Mouse (Mus musculus): ENCODE measurements at regions not wholly inside any gene's neighbourhood (a gene's known extent, or its start where the extent isn't known, plus 50 kb on each side); places are given as distances from the start of the nearest gene placed in this dataset.

- DNase-seq (ENCODE audit: low spot score), result no peak
Observed at GRCm38 (mm10) chr7:116857141-116857540, 353.0 kb downstream of the Nucb2 start.

- no peak for DNase-seq (ENCODE audit: low spot score)
Observed at GRCm38 (mm10) chr7:116857744-116858143, 353.6 kb downstream of the Nucb2 start.

- DNase-seq (ENCODE audit: low spot score), result no peak
Observed at GRCm38 (mm10) chr7:116882268-116882964, 378.2 kb downstream of the Nucb2 start.

- DNase-seq (ENCODE audit: low spot score), result no peak
Observed at GRCm38 (mm10) chr7:116893846-116894245, 389.7 kb downstream of the Nucb2 start.

- no peak for DNase-seq (ENCODE audit: low spot score)
Observed at GRCm38 (mm10) chr7:116915797-116916196, 411.6 kb downstream of the Nucb2 start.

- no peak for DNase-seq (ENCODE audit: low spot score)
Observed at GRCm38 (mm10) chr7:116917921-116918670, 413.9 kb downstream of the Nucb2 start.

- no peak for DNase-seq (ENCODE audit: low spot score)
Observed at GRCm38 (mm10) chr7:116946448-116946847, 434.3 kb upstream of the Xylt1 start.

GRCm38 (mm10) chr7:116959196-116959895 is 421.4 kb upstream of the Xylt1 start:
- DNase-seq (ENCODE audit: low spot score), result no peak

- no peak for DNase-seq (ENCODE audit: low spot score)
Observed at GRCm38 (mm10) chr7:116963839-116964238, 416.9 kb upstream of the Xylt1 start.

GRCm38 (mm10) chr7:116991351-116991750 is 389.4 kb upstream of the Xylt1 start:
- no peak for DNase-seq (ENCODE audit: low spot score)

GRCm38 (mm10) chr7:116992166-116992565 is 388.6 kb upstream of the Xylt1 start:
- DNase-seq (ENCODE audit: low spot score), result no peak

GRCm38 (mm10) chr7:116995770-116996169 is 385.0 kb upstream of the Xylt1 start:
- no peak for DNase-seq (ENCODE audit: low spot score)

- DNase-seq (ENCODE audit: low spot score), result no peak
Observed at GRCm38 (mm10) chr7:117003167-117003566, 377.6 kb upstream of the Xylt1 start.

GRCm38 (mm10) chr7:117018349-117018748 is 362.4 kb upstream of the Xylt1 start:
- DNase-seq (ENCODE audit: low spot score), result no peak

GRCm38 (mm10) chr7:117021716-117022115 is 359.1 kb upstream of the Xylt1 start:
- no peak for DNase-seq (ENCODE audit: low spot score)

- DNase-seq (ENCODE audit: low spot score), result no peak
Observed at GRCm38 (mm10) chr7:117044926-117045325, 335.9 kb upstream of the Xylt1 start.

GRCm38 (mm10) chr7:117049249-117049648 is 331.5 kb upstream of the Xylt1 start:
- no peak for DNase-seq (ENCODE audit: low spot score)

GRCm38 (mm10) chr7:117065771-117066170 is 315.0 kb upstream of the Xylt1 start:
- DNase-seq (ENCODE audit: low spot score), result no peak

GRCm38 (mm10) chr7:117090911-117091550 is 289.7 kb upstream of the Xylt1 start:
- peak; percentile 21 for DNase-seq (ENCODE audit: low spot score)

- no peak for DNase-seq (ENCODE audit: low spot score)
Observed at GRCm38 (mm10) chr7:117092860-117093259, 287.9 kb upstream of the Xylt1 start.

GRCm38 (mm10) chr7:117097618-117098017 is 283.2 kb upstream of the Xylt1 start:
- DNase-seq (ENCODE audit: low spot score), result no peak

GRCm38 (mm10) chr7:117099041-117099440 is 281.7 kb upstream of the Xylt1 start:
- DNase-seq (ENCODE audit: low spot score), result no peak

Data from ovary, adult 18-20 months (tissue).